Mouse (Mus musculus): Measurements from ENCODE around the gene Dhx34.

- no peak for TF ChIP-seq POLR2A (IDR thresholded peaks at IDR 0.05; ENCODE audit: borderline replicate concordance, insufficient read depth, low read length)
- TF ChIP-seq CTCF (IDR thresholded peaks at IDR 0.05; ENCODE audit: borderline replicate concordance, insufficient read depth, low read depth, low read length): peak; percentile 88
Measured at GRCm38 (mm10) chr7:16153522-16153921, 68.3 kb downstream of the Dhx34 start.
